Mouse (Mus musculus) right cerebral cortex, postnatal 25 days (tissue): ENCODE measurements around the gene C2cd4b.

Experiments used
- DNase-seq: peaks from one replicate; pipeline ENCODE4 v3.0.0; 2022

The C2cd4b gene

DNA sequence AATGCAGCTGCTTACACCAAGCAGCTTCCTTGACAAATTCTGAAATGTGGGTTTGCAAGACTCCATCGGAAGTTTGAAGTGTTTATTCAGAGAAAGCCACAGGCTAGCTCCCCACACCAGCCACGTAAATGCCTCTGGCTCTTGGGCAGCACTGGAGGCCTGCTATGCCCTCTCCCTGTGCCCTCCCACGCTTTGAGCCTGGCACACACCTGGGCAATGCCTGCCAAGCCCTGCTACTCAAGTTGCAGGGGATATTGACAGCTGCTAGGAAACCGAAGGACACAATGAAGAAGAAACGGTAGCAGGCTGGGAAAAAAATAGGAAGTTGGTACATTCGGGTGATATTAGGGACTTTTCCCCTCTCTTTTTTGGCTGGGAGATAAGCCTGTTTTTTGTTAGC lies 15.0 kb downstream of the C2cd4b start:
- no peak for DNase-seq

DNA sequence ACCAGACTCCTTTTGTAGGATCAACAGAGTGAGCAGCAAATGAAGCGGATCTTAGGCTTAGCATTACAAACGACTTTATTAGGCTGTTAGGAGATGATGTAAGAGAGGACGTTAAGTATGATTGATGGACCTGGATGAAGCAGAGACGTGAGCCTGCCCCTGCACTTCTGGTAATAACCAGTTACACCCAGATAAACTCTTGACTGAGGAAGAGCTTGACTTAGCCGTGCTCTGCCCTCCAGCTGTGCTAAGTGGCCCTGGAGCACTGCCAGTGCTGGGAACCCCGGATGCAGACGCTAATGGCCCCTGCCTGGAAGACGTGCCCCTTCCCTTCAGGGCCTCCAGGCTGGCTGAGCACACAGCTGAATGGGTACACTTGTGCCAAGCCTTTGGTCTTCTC lies 19.3 kb downstream of the C2cd4b start:
- DNase-seq, result no peak

GRCm38 (mm10) chr9:67782786-67783185 lies 23.5 kb downstream of the C2cd4b start:
- DNase-seq, result no peak

DNA sequence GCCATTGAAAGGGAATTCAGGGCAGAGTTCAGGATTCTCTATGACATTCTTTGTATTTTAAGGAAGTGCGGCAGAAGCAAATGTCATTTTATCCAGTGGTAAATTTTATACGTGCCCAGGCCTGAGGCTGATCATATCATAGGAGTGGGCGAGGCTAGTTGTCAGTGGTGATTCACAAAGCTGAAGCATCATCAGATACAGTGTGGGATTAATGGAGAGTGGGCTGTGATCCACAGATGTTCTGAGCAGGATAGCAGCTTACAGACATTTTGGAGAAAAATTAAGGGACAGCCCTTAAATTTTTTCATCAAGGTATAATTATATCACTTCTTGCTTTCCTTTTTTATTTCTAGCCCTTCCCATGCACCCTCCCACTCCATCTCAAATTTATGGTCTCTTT lies 24.2 kb downstream of the C2cd4b start:
- DNase-seq, result no peak

DNA sequence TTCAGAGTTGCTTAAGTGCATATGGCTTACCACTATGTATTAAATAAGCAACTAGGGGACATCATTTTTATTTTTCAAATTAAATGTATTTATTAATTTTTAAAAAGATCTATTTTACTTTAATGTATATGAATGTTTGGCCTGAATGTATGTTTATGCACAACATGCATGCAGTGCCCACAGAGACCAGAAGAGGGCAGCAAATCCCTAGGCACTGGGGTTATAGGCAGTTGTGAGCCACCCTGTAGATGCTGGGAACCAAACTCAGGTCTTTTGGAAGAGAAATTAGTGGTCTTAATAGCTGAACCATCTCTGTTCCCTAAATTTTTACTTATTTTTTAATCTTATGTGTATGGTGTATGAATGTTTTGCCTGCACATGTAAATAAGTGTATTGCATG lies 24.7 kb downstream of the C2cd4b start:
- DNase-seq, result no peak

DNA sequence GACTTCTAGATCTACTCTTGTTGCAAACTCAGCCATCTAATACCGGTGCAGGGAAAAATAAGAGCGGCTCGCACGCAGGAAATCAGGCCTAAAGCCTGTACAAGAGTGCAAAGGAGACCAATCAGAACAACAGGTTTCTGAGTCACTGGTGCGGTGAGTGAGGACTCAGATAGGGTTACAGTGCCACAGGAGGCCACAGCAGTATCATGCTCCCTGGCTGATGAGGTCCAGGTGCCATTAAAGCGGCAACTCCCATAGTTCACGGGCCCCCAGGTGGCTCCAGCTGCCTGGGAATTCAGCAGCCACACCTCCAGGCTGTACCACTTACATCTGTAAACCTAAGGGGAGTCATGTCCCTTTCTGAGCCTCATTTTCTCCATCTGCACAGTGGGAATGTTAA lies 27.1 kb downstream of the C2cd4b start:
- DNase-seq, result no peak

DNA sequence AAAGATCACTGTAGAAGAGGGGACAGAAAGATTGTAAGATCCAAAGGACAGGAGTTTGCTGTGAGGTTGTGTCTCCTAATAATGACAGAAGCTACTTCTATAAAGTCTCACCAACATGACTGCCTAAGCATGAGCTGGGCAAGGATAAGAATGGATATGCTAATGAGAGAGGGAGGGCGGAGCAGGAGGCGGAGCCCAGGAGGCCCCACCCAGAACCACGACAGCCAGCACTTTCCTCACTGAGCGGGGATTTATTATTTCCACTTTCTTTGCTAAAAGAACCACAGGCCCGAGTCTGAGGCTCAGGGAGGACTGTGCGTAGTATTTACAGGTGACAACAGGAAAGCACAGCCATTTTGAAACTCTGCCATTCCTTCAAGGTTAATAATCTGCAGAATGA lies 28.4 kb downstream of the C2cd4b start:
- no peak for DNase-seq

- no peak for DNase-seq
These were observed 33.2 kb downstream of the C2cd4b start for GRCm38 (mm10) chr9:67792405-67792804.

DNA sequence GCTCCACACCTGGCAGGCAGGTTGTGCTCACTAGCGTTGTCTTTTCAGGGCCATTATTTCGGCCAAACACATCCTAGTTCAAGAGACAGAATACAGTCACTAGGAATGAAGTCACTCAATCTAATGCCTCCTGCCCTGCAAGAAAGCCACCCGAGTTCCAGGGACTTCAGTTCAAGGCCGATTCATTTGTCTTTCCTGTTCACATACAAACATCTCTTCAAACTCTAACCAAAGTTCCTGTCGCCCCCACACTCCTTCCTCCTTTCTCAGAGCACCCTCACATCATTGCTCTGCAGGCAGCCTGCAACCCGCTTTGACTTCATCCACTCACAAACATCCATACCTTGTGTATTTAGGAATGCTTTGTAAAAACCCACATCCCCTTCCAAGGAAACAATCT lies 34.3 kb downstream of the C2cd4b start:
- DNase-seq, result no peak

GRCm38 (mm10) chr9:67794216-67794615 lies 35.0 kb downstream of the C2cd4b start:
- no peak for DNase-seq

GRCm38 (mm10) chr9:67794668-67795067 lies 35.4 kb downstream of the C2cd4b start:
- no peak for DNase-seq

DNA sequence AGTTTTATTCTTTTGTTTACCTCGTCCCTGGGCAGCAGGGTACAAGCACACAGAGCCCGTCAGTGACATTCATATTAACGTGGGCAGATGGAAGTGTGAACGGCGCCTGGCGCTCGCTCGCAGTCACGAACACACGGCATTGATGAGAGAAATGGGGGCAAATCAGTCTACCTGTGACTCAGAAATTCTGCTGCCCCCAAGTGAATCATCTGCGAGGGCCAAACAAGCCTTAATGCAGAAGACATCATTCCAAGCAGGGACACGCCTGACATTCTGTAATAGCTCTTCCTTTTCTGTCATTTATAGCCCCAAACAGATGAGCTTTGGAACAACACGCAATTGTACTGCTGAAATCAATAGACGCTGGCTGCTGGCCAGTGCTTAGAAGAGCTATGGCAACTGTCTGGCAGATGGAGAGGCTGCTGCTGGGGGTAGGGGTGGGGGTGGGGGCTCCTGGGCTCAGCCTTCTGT lies 36.0 kb downstream of the C2cd4b start:
- DNase-seq, result peak; percentile 44

DNA sequence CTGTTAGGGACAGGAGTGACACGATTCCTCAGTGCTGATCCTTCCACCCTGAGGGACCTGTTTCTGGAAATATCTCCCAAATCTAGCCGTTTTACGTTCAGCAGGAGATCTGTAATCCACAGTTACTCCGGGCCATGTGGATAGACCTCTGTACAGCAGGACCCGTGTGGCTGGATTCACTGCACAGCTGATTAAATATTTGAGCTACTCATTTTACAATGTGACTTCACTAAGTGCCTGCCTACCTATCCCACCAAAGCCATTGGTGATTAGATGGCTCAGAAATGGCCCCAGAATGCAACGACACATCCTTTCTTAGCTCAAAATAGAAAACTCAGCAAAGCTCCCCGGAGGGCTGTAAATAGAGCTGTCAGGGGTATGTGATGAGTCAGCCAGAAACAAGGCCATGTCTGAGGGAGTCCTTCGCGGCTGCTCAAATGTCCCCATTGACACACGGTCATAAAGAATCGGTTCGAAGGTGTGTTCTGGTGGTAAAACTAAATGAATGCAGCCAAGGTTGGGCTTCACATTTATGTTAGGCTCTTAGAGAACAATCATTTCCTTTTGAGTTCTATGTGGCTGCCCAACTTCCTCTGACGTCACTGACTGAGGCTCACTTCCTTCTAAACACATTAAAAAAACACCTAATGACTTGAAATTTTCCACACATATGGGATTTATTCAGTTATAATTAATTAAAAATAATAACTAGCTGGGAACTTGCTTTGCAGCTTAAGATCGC lies 40.0 kb downstream of the C2cd4b start:
- no peak for DNase-seq

DNA sequence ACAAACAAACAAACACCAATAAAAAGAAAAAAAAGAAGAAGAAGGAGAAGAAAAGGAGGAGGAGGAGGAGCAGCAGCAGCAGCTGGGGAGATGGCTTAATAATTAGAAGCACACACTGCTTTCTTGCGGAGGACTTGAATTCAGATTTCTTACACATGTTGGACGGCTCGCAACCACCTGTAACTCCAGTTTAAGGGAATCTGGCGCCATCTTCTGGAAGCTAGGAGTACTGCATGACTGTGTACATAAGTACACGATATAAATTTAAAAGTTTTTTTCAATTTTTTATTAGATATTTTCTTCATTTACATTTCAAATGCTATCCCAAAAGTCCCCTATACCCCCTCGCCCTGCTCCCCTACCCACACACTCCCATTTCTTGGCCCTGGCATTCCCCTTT lies 43.0 kb downstream of the C2cd4b start:
- no peak for DNase-seq

- DNase-seq, result no peak
These were observed 47.8 kb downstream of the C2cd4b start for GRCm38 (mm10) chr9:67807000-67807399.

- DNase-seq, result no peak
These were observed 51.3 kb downstream of the C2cd4b start for GRCm38 (mm10) chr9:67810527-67810926.
